Mouse (Mus musculus): ENCODE measurements around the gene Psap. TPM values are rescaled to one million over a fixed set of nuclear protein-coding genes. Genes with fewer than 3 reads are reported as not detected.

Psap gene
- total RNA-seq, 1 experiment from 2014 or later = 675 TPM

GRCm38 (mm10) chr10:60334583-60334982 lies 57.2 kb downstream of the Psap start:
- ATAC-seq (ENCODE audit: extremely low read depth, insufficient number of reproducible peaks, low FRiP score, poor library complexity, severe bottlenecking) = no peak

GRCm38 (mm10) chr10:60335021-60335420 lies 57.6 kb downstream of the Psap start:
- no peak for ATAC-seq (ENCODE audit: extremely low read depth, insufficient number of reproducible peaks, low FRiP score, poor library complexity, severe bottlenecking)

GRCm38 (mm10) chr10:60341528-60341927 lies 64.1 kb downstream of the Psap start:
- peak; percentile 47 for ATAC-seq (ENCODE audit: extremely low read depth, insufficient number of reproducible peaks, low FRiP score, poor library complexity, severe bottlenecking)

- peak; percentile 67 for ATAC-seq (ENCODE audit: extremely low read depth, insufficient number of reproducible peaks, low FRiP score, poor library complexity, severe bottlenecking)
Measured at GRCm38 (mm10) chr10:60344111-60344510, 66.7 kb downstream of the Psap start.

GRCm38 (mm10) chr10:60346056-60346455 lies 68.6 kb downstream of the Psap start:
- ATAC-seq (ENCODE audit: extremely low read depth, insufficient number of reproducible peaks, low FRiP score, poor library complexity, severe bottlenecking) = no peak

- peak; percentile 54 for ATAC-seq (ENCODE audit: extremely low read depth, insufficient number of reproducible peaks, low FRiP score, poor library complexity, severe bottlenecking)
Measured at GRCm38 (mm10) chr10:60346701-60347405, 69.4 kb downstream of the Psap start, which contains the start of gene Vsir. Gene Vsir (plus strand): TSS chr10:60346851.

- ATAC-seq (ENCODE audit: extremely low read depth, insufficient number of reproducible peaks, low FRiP score, poor library complexity, severe bottlenecking) = no peak
Measured at GRCm38 (mm10) chr10:60347768-60348610, 70.6 kb downstream of the Psap start.

- peak; percentile 30 for ATAC-seq (ENCODE audit: extremely low read depth, insufficient number of reproducible peaks, low FRiP score, poor library complexity, severe bottlenecking)
Measured at GRCm38 (mm10) chr10:60349056-60349455, 71.6 kb downstream of the Psap start.

GRCm38 (mm10) chr10:60349644-60350043 lies 72.2 kb downstream of the Psap start:
- ATAC-seq (ENCODE audit: extremely low read depth, insufficient number of reproducible peaks, low FRiP score, poor library complexity, severe bottlenecking) = no peak

GRCm38 (mm10) chr10:60350077-60350804 lies 72.8 kb downstream of the Psap start:
- ATAC-seq (ENCODE audit: extremely low read depth, insufficient number of reproducible peaks, low FRiP score, poor library complexity, severe bottlenecking) = no peak

- peak; percentile 48 for ATAC-seq (ENCODE audit: extremely low read depth, insufficient number of reproducible peaks, low FRiP score, poor library complexity, severe bottlenecking)
Measured at GRCm38 (mm10) chr10:60350805-60351167, 73.4 kb downstream of the Psap start.

- ATAC-seq (ENCODE audit: extremely low read depth, insufficient number of reproducible peaks, low FRiP score, poor library complexity, severe bottlenecking) = no peak
Measured at GRCm38 (mm10) chr10:60351248-60351647, 73.8 kb downstream of the Psap start.

GRCm38 (mm10) chr10:60351761-60352455 lies 74.5 kb downstream of the Psap start:
- ATAC-seq (ENCODE audit: extremely low read depth, insufficient number of reproducible peaks, low FRiP score, poor library complexity, severe bottlenecking) = peak; percentile 75

Other genes with a start within 250 kb of the Psap start
- gene Spock2, start 171.4 kb upstream of the Psap start, total RNA-seq (2017) = 0.23 and 0.37 TPM in 2 replicates
- 135 TPM in 2 replicates for gene Chst3, start 58.4 kb upstream of the Psap start, total RNA-seq (2017)
- 440 and 506 TPM in 2 replicates for gene Vsir, start 69.2 kb downstream of the Psap start, total RNA-seq (2017)
- 10.4 and 16.6 TPM in 2 replicates for gene Gm17455, start 122.1 kb downstream of the Psap start, total RNA-seq (2017)

All from neutrophil, adult 5-6 weeks (primary cell).